Mouse (Mus musculus): ENCODE measurements around the gene Gp9. TPM values are rescaled to one million over a fixed set of nuclear protein-coding genes. Genes with fewer than 3 reads are reported as not detected.
A peak's percentile ranks its signal among the peaks of the same experiment; 100 is the strongest.
"Not testable (repeated sequence)": the region's sequence is repeated elsewhere in the genome, so short reads cannot be mapped to it uniquely, and the experiment has no call there.

Gene Gp9
- total RNA-seq, 2 experiments from 2014 or later, result 0.98 to 1.2 TPM

GRCm38 (mm10) chr6:87759850-87760249, 18.0 kb upstream of the Gp9 start:
- no peak for DNase-seq (ENCODE audit: low spot score in 2 of 2)
- Histone ChIP-seq H3K27ac (no peak overlapping the region), H3K4me3 (no peak overlapping the region)
- TF ChIP-seq CTCF (conservative IDR thresholded peaks at IDR 0.05), result no peak

- TF ChIP-seq CTCF (conservative IDR thresholded peaks at IDR 0.05), result no peak
- DNase-seq (ENCODE audit: low spot score in 2 of 2), result no peak
- H3K27ac ChIP-seq, result no peak overlapping the region
These were observed 15.7 kb upstream of the Gp9 start for GRCm38 (mm10) chr6:87762161-87762560.

GRCm38 (mm10) chr6:87763376-87764280, 14.2 kb upstream of the Gp9 start:
- H3K4me3 ChIP-seq, result no peak overlapping the region
- no peak overlapping the region for H3K27ac ChIP-seq
- no peak for DNase-seq (ENCODE audit: low spot score in 2 of 2)
- TF ChIP-seq CTCF (conservative IDR thresholded peaks at IDR 0.05), result peak; percentile 93

More at GRCm38 (mm10) chr6:87762161-87762560, 15.7 kb upstream of the Gp9 start:
- no peak overlapping the region for H3K4me3 ChIP-seq

GRCm38 (mm10) chr6:87764296-87764695, 13.6 kb upstream of the Gp9 start:
- H3K27ac ChIP-seq; DNase-seq (ENCODE audit: low spot score in 2 of 2); H3K4me3 ChIP-seq: not testable (repeated sequence)

- DNase-seq (ENCODE audit: low spot score in 2 of 2), result no peak
- peak; percentile 64 for TF ChIP-seq CTCF (conservative IDR thresholded peaks at IDR 0.05)
- Histone ChIP-seq H3K27ac (no peak overlapping the region), H3K4me3 (no peak overlapping the region)
These were observed 7.2 kb upstream of the Gp9 start for GRCm38 (mm10) chr6:87770626-87771025.

GRCm38 (mm10) chr6:87774466-87774865, 3.4 kb upstream of the Gp9 start:
- no peak for TF ChIP-seq CTCF (conservative IDR thresholded peaks at IDR 0.05)
- Histone ChIP-seq H3K27ac (no peak overlapping the region), H3K4me3 (no peak overlapping the region)
- no peak for DNase-seq (ENCODE audit: low spot score in 2 of 2)

- no peak for DNase-seq (ENCODE audit: low spot score in 2 of 2)
- H3K27ac ChIP-seq, result no peak overlapping the region
- TF ChIP-seq CTCF (conservative IDR thresholded peaks at IDR 0.05), result no peak
- no peak overlapping the region for H3K4me3 ChIP-seq
These were observed 3.0 kb upstream of the Gp9 start for GRCm38 (mm10) chr6:87774909-87775308.

- TF ChIP-seq CTCF (conservative IDR thresholded peaks at IDR 0.05), result no peak
- no peak overlapping the region for H3K27ac ChIP-seq
- DNase-seq (ENCODE audit: low spot score in 2 of 2), result no peak
- H3K4me3 ChIP-seq, result no peak overlapping the region
These were observed 2.2 kb upstream of the Gp9 start for GRCm38 (mm10) chr6:87775588-87776245.

GRCm38 (mm10) chr6:87776663-87777062, 1.2 kb upstream of the Gp9 start:
- DNase-seq (ENCODE audit: low spot score in 2 of 2), result no peak
- Histone ChIP-seq H3K27ac (no peak overlapping the region), H3K4me3 (no peak overlapping the region)
- TF ChIP-seq CTCF (conservative IDR thresholded peaks at IDR 0.05), result no peak

GRCm38 (mm10) chr6:87778294-87779173, 662 bp downstream of the Gp9 start:
- no peak for DNase-seq (ENCODE audit: low spot score in 2 of 2)
- H3K4me3 ChIP-seq, result no peak overlapping the region
- TF ChIP-seq CTCF (conservative IDR thresholded peaks at IDR 0.05), result no peak
- H3K27ac ChIP-seq, result no peak overlapping the region

- peak; percentile 55 for TF ChIP-seq CTCF (conservative IDR thresholded peaks at IDR 0.05)
These were observed 1.6 kb downstream of the Gp9 start for GRCm38 (mm10) chr6:87779174-87780165.

More at GRCm38 (mm10) chr6:87779174-87780165, 1.6 kb downstream of the Gp9 start:
- no peak for DNase-seq (ENCODE audit: low spot score in 2 of 2)
- Histone ChIP-seq H3K4me3 (no peak overlapping the region), H3K27ac (no peak overlapping the region)
